Mouse (Mus musculus) olfactory bulb, adult 2 months (tissue): Measurements from ENCODE around the gene Tmc8.

ENCODE experiments used
- CTCF ChIP-seq: fragments of 200-500 bp; IDR thresholded peaks from 2 replicates; pipeline ENCODE4 v1.5.1; 2012; ENCODE audit warnings: low read depth, mild to moderate bottlenecking, low read length, moderate library complexity; ENCODE audit not compliant: insufficient read depth
- POLR2A ChIP-seq: fragments of 200-500 bp; IDR thresholded peaks from 2 replicates; pipeline ENCODE4 v1.6.1; 2012; ENCODE audit warnings: mild to moderate bottlenecking, low read depth, low read length, moderate library complexity; ENCODE audit not compliant: insufficient read depth

- no peak for TF ChIP-seq CTCF
- TF ChIP-seq POLR2A: no peak
Observed at GRCm38 (mm10) chr11:117792281-117792888, 10.5 kb downstream of the Tmc8 start.
